Mouse (Mus musculus) embryonic facial prominence, embryonic 13.5 days (tissue): ENCODE data around the gene Kif22. TPM values are rescaled to one million over a fixed set of nuclear protein-coding genes. Genes with fewer than 3 reads are reported as not detected.

Experiments used
- ATAC-seq: fragments of 200-750 bp; cut with Nextera tagmentation; 2 replicates; pipeline ENCODE4 v1.8.0; 2017; ENCODE audit warnings: low read depth; ENCODE audit not compliant: insufficient number of reproducible peaks, insufficient read depth, low FRiP score, low TSS enrichment
- H3K27ac ChIP-seq: fragments of 300-500 bp; sonication (generic); 2 replicates; pipeline ENCODE4 v1.5.1; 2015; ENCODE audit warnings: moderate library complexity, mild to moderate bottlenecking, inconsistent platforms
- H3K27me3 ChIP-seq: fragments of 300-500 bp; sonication (generic); 2 replicates; pipeline ENCODE4 v1.6.1; 2015; ENCODE audit warnings: mild to moderate bottlenecking, inconsistent platforms
- H3K36me3 ChIP-seq: fragments of 300-500 bp; sonication (generic); 2 replicates; pipeline ENCODE4 v1.6.1; 2015; ENCODE audit warnings: mild to moderate bottlenecking, inconsistent platforms
- H3K4me1 ChIP-seq: fragments of 300-500 bp; sonication (generic); 2 replicates; pipeline ENCODE4 v1.6.1; 2015; ENCODE audit warnings: inconsistent platforms
- H3K4me2 ChIP-seq: fragments of 300-500 bp; sonication (generic); 2 replicates; pipeline ENCODE4 v1.6.1; 2015; ENCODE audit warnings: moderate library complexity, mild to moderate bottlenecking, inconsistent platforms
- H3K4me3 ChIP-seq: fragments of 300-500 bp; sonication (generic); 2 replicates; pipeline ENCODE4 v1.5.1; 2015; ENCODE audit warnings: mild to moderate bottlenecking, inconsistent platforms
- H3K9ac ChIP-seq: fragments of 300-500 bp; sonication (generic); 2 replicates; pipeline ENCODE4 v1.6.1; 2015; ENCODE audit warnings: mild to moderate bottlenecking, inconsistent platforms
- H3K9me3 ChIP-seq: fragments of 300-500 bp; sonication (generic); 2 replicates; pipeline ENCODE4 v1.6.1; 2016; ENCODE audit warnings: inconsistent platforms
- WGBS: fragments of 180-500 bp; shearing (Covaris S2); methylation state at CpG from one replicate; pipeline ENCODE4 v1.1.7; 2015; ENCODE audit warnings: mixed read lengths; 5-methylcytosine and 5-hydroxymethylcytosine counted together
- polyA plus RNA-seq: library from polyadenylated mRNA; unstranded; fragments of >200 nt; fragmentation: Nextera tagmentation; extraction: Ambion mirVana; gene quantifications from 2 replicates; pipeline ENCODE4 v1.2.1, GENCODE M21; 2015

The Kif22 gene
- polyA plus RNA-seq, 1 experiment from 2014 or later, result 124 TPM

GRCm38 (mm10) chr7:127082995-127083394, 40.7 kb upstream of the Kif22 start:
- Histone ChIP-seq H3K4me1 (no peaks in the 10 kb centered on the region), H3K4me2 (no peak overlapping the region), H3K9me3 (no peaks in the 10 kb centered on the region), H3K9ac (no peak overlapping the region), H3K36me3 (no peaks in the 10 kb centered on the region), H3K27ac (no peak overlapping the region), H3K27me3 (no peaks in the 10 kb centered on the region), H3K4me3 (no peak overlapping the region)
- WGBS, result 60% methylated on average over 2 of the region's 2 CpGs
- no peak for ATAC-seq

- Histone ChIP-seq H3K9ac (no peak overlapping the region), H3K27me3 (no peaks in the 10 kb centered on the region), H3K4me3 (no peak overlapping the region), H3K4me2 (no peak overlapping the region), H3K9me3 (no peaks in the 10 kb centered on the region), H3K4me1 (no peaks in the 10 kb centered on the region), H3K27ac (no peak overlapping the region), H3K36me3 (no peaks in the 10 kb centered on the region)
- no peak for ATAC-seq
- 78% methylated on average over 8 of the region's 8 CpGs for WGBS
Observed at GRCm38 (mm10) chr7:127082271-127082670, 40.0 kb upstream of the Kif22 start.

GRCm38 (mm10) chr7:127080045-127080444, 37.8 kb upstream of the Kif22 start:
- no peaks in the 10 kb centered on the region for H3K27me3 ChIP-seq
- H3K4me1 ChIP-seq, result no peaks in the 10 kb centered on the region
- no peaks in the 10 kb centered on the region for H3K9me3 ChIP-seq
- H3K9ac ChIP-seq, result no peak overlapping the region
- no peak overlapping the region for H3K4me2 ChIP-seq
- ATAC-seq, result no peak
- no peak overlapping the region for H3K4me3 ChIP-seq
- WGBS, result 54% methylated on average over 3 of the region's 3 CpGs
- H3K36me3 ChIP-seq, result no peaks in the 10 kb centered on the region
- H3K27ac ChIP-seq, result no peak overlapping the region

GRCm38 (mm10) chr7:127077692-127078091, 35.4 kb upstream of the Kif22 start:
- Histone ChIP-seq H3K27me3 (no peaks in the 10 kb centered on the region), H3K4me1 (no peaks in the 10 kb centered on the region), H3K4me2 (no peak overlapping the region), H3K27ac (no peak overlapping the region), H3K9ac (no peak overlapping the region), H3K4me3 (no peak overlapping the region), H3K9me3 (no peaks in the 10 kb centered on the region), H3K36me3 (no peaks in the 10 kb centered on the region)
- ATAC-seq, result no peak
- WGBS, result 71% methylated on average over 3 of the region's 3 CpGs

GRCm38 (mm10) chr7:127076188-127076587, 33.9 kb upstream of the Kif22 start:
- no peak overlapping the region for H3K9ac ChIP-seq
- no peak overlapping the region for H3K4me2 ChIP-seq
- H3K4me3 ChIP-seq, result no peak overlapping the region
- H3K27ac ChIP-seq, result no peak overlapping the region
- no peaks in the 10 kb centered on the region for H3K36me3 ChIP-seq
- no peaks in the 10 kb centered on the region for H3K27me3 ChIP-seq
- WGBS, result 96% methylated on average over 5 of the region's 5 CpGs
- ATAC-seq, result no peak
- H3K4me1 ChIP-seq, result no peaks in the 10 kb centered on the region
- H3K9me3 ChIP-seq, result no peaks in the 10 kb centered on the region

- no peak overlapping the region for H3K9ac ChIP-seq
- H3K4me2 ChIP-seq, result no peak overlapping the region
- no peaks in the 10 kb centered on the region for H3K27me3 ChIP-seq
- H3K9me3 ChIP-seq, result no peaks in the 10 kb centered on the region
- H3K4me3 ChIP-seq, result no peak overlapping the region
- no peaks in the 10 kb centered on the region for H3K36me3 ChIP-seq
- no peaks in the 10 kb centered on the region for H3K4me1 ChIP-seq
- no peak for ATAC-seq
- H3K27ac ChIP-seq, result no peak overlapping the region
- WGBS, result 82% methylated on average over 4 of the region's 4 CpGs
Observed at GRCm38 (mm10) chr7:127073221-127073620, 30.9 kb upstream of the Kif22 start.

GRCm38 (mm10) chr7:127070871-127071413, 28.7 kb upstream of the Kif22 start:
- ATAC-seq, result no peak
- no peak overlapping the region for H3K4me2 ChIP-seq
- no peak overlapping the region for H3K4me3 ChIP-seq
- H3K9ac ChIP-seq, result no peak overlapping the region
- WGBS, result 68% methylated on average over 4 of the region's 4 CpGs
- no peaks in the 10 kb centered on the region for H3K36me3 ChIP-seq
- no peaks in the 10 kb centered on the region for H3K27me3 ChIP-seq
- H3K27ac ChIP-seq, result no peak overlapping the region
- no peaks in the 10 kb centered on the region for H3K9me3 ChIP-seq
- H3K4me1 ChIP-seq, result no peaks in the 10 kb centered on the region

GRCm38 (mm10) chr7:127066317-127066716, 24.0 kb upstream of the Kif22 start:
- Histone ChIP-seq H3K9me3 (no peaks in the 10 kb centered on the region), H3K36me3 (no peaks in the 10 kb centered on the region), H3K4me1 (no peaks in the 10 kb centered on the region), H3K27me3 (no peaks in the 10 kb centered on the region), H3K4me2 (no peak overlapping the region), H3K27ac (no peak overlapping the region), H3K9ac (no peak overlapping the region), H3K4me3 (no peak overlapping the region)
- WGBS, result 77% methylated on average over 4 of the region's 4 CpGs
- ATAC-seq, result no peak

- H3K27me3 ChIP-seq, result no peaks in the 10 kb centered on the region
- no peak overlapping the region for H3K9ac ChIP-seq
- H3K4me1 ChIP-seq, result no peaks in the 10 kb centered on the region
- H3K9me3 ChIP-seq, result no peaks in the 10 kb centered on the region
- no peak overlapping the region for H3K4me3 ChIP-seq
- no peak for ATAC-seq
- H3K36me3 ChIP-seq, result no peaks in the 10 kb centered on the region
- 89% methylated on average over 6 of the region's 6 CpGs for WGBS
- H3K27ac ChIP-seq, result no peak overlapping the region
- no peak overlapping the region for H3K4me2 ChIP-seq
Observed at GRCm38 (mm10) chr7:127065538-127065937, 23.3 kb upstream of the Kif22 start.

GRCm38 (mm10) chr7:127055026-127055585, 12.8 kb upstream of the Kif22 start:
- H3K36me3 ChIP-seq, result no peaks in the 10 kb centered on the region
- ATAC-seq, result no peak
- no peak overlapping the region for H3K27ac ChIP-seq
- 70% methylated on average over 5 of the region's 5 CpGs for WGBS
- H3K4me1 ChIP-seq, result no peaks in the 10 kb centered on the region
- H3K9me3 ChIP-seq, result no peaks in the 10 kb centered on the region
- no peak overlapping the region for H3K9ac ChIP-seq
- no peak overlapping the region for H3K4me3 ChIP-seq
- H3K27me3 ChIP-seq, result peaks cover 8% of the 10 kb centered on the region; the same call in 1 of the 2 replicates
- no peak overlapping the region for H3K4me2 ChIP-seq

- Histone ChIP-seq H3K27me3 (no peaks in the 10 kb centered on the region), H3K27ac (no peak overlapping the region), H3K4me2 (no peak overlapping the region), H3K9ac (no peak overlapping the region), H3K36me3 (peaks cover 70% of the 10 kb centered on the region), H3K4me1 (peaks cover 8% of the 10 kb centered on the region), H3K4me3 (no peak overlapping the region), H3K9me3 (no peaks in the 10 kb centered on the region)
- ATAC-seq, result no peak
- 97% methylated on average over 1 of the region's 1 CpGs for WGBS
Observed at GRCm38 (mm10) chr7:127031244-127031643, 11.0 kb downstream of the Kif22 start.

GRCm38 (mm10) chr7:127030172-127030571, 12.1 kb downstream of the Kif22 start:
- Histone ChIP-seq H3K27me3 (no peaks in the 10 kb centered on the region), H3K27ac (no peak overlapping the region), H3K9me3 (no peaks in the 10 kb centered on the region), H3K4me1 (peaks cover 8% of the 10 kb centered on the region), H3K4me2 (no peak overlapping the region), H3K9ac (no peak overlapping the region), H3K4me3 (no peak overlapping the region), H3K36me3 (peaks cover 61% of the 10 kb centered on the region)
- 96% methylated on average over 1 of the region's 1 CpGs for WGBS
- no peak for ATAC-seq
